Mouse (Mus musculus): ENCODE measurements around the gene Shtn1.

Shtn1 gene

GRCm38 (mm10) chr19:59075472-59076101 lies at the start of gene Shtn1:
TSS of gene Shtn1 (minus strand) at chr19:59076100.
- DNase-seq (ENCODE audit: low spot score in 2 of 2), result no peak

- no peak for DNase-seq (ENCODE audit: low spot score in 2 of 2)
Observed at GRCm38 (mm10) chr19:59114152-59114551, 38.3 kb upstream of the Shtn1 start.

- DNase-seq (ENCODE audit: low spot score in 2 of 2), result no peak
Observed at GRCm38 (mm10) chr19:59109937-59110336, 34.0 kb upstream of the Shtn1 start.

GRCm38 (mm10) chr19:59098315-59098714 lies 22.4 kb upstream of the Shtn1 start:
- DNase-seq (ENCODE audit: low spot score in 2 of 2), result no peak

GRCm38 (mm10) chr19:59092295-59092694 lies 16.4 kb upstream of the Shtn1 start:
- no peak for DNase-seq (ENCODE audit: low spot score in 2 of 2)

- no peak for DNase-seq (ENCODE audit: low spot score in 2 of 2)
Observed at GRCm38 (mm10) chr19:59090337-59090736, 14.4 kb upstream of the Shtn1 start.

GRCm38 (mm10) chr19:59084296-59084695 lies 8.4 kb upstream of the Shtn1 start:
- DNase-seq (ENCODE audit: low spot score in 2 of 2), result no peak

GRCm38 (mm10) chr19:59076131-59076530 lies 231 bp upstream of the Shtn1 start:
- no peak for DNase-seq (ENCODE audit: low spot score in 2 of 2)

GRCm38 (mm10) chr19:59074841-59075471 lies 944 bp downstream of the Shtn1 start:
- peak in 1 of 2 experiments; percentile 9 for DNase-seq (ENCODE audit: low spot score in 2 of 2)

- no peak for DNase-seq (ENCODE audit: low spot score in 2 of 2)
Observed at GRCm38 (mm10) chr19:59074381-59074780, 1.5 kb downstream of the Shtn1 start.

- no peak for DNase-seq (ENCODE audit: low spot score in 2 of 2)
Observed at GRCm38 (mm10) chr19:59073006-59073405, 2.9 kb downstream of the Shtn1 start.

- no peak for DNase-seq (ENCODE audit: low spot score in 2 of 2)
Observed at GRCm38 (mm10) chr19:59071979-59072378, 3.9 kb downstream of the Shtn1 start.

GRCm38 (mm10) chr19:59071396-59071795 lies 4.5 kb downstream of the Shtn1 start:
- no peak for DNase-seq (ENCODE audit: low spot score in 2 of 2)

GRCm38 (mm10) chr19:59067652-59068051 lies 8.2 kb downstream of the Shtn1 start:
- DNase-seq (ENCODE audit: low spot score in 2 of 2), result no peak

GRCm38 (mm10) chr19:59066670-59067069 lies 9.2 kb downstream of the Shtn1 start:
- DNase-seq (ENCODE audit: low spot score in 2 of 2), result no peak

GRCm38 (mm10) chr19:59066115-59066514 lies 9.8 kb downstream of the Shtn1 start:
- no peak for DNase-seq (ENCODE audit: low spot score in 2 of 2)

- DNase-seq (ENCODE audit: low spot score in 2 of 2), result no peak
Observed at GRCm38 (mm10) chr19:59064616-59065015, 11.3 kb downstream of the Shtn1 start.

GRCm38 (mm10) chr19:59063568-59063967 lies 12.3 kb downstream of the Shtn1 start:
- no peak for DNase-seq (ENCODE audit: low spot score in 2 of 2)

GRCm38 (mm10) chr19:59058105-59058504 lies 17.8 kb downstream of the Shtn1 start:
- no peak for DNase-seq (ENCODE audit: low spot score in 2 of 2)

- no peak for DNase-seq (ENCODE audit: low spot score in 2 of 2)
Observed at GRCm38 (mm10) chr19:59057366-59057765, 18.5 kb downstream of the Shtn1 start.

- no peak for DNase-seq (ENCODE audit: low spot score in 2 of 2)
Observed at GRCm38 (mm10) chr19:59054632-59054951, 21.3 kb downstream of the Shtn1 start.

- no peak for DNase-seq (ENCODE audit: low spot score in 2 of 2)
Observed at GRCm38 (mm10) chr19:59053931-59054631, 21.8 kb downstream of the Shtn1 start.
